Comparison of ENCODE assay signal across 24 mouse cellular contexts in the genomic region with DNA sequence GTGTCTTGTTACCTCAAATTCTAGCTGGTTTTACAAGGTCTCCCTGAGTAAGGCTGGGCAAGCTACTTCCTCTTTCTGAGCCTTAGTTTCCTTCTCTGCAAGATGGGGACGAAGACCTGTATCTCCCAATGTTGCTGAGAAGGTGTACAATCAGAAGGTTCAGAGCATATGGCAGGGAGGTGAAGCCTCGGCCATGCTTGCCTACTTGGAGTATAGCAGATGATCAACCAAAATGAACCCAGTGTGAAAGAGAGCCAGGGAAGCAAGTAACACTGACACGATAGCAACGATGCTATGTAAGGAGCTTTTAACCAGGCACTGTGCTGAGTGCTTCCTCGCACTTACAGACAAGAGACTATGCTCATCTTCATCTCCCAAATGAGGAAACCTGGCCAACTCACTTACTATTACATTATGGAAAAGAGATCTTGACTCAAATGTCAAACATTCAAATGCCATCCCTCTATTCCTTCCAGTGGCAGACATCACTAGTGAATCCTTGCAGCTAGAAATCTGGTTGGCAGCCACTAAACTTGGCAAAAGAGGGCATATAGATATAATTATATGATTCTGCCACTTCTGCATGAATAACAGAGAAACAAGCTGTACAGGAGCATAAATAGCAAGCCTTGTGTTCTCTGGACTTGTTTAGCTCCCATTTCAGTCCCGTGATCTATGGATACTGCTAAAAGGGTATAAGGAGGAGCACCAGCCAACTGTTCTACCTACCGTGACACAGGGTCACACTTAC. TPM values are rescaled to one million over a fixed set of nuclear protein-coding genes. Genes with fewer than 3 reads are reported as not detected.
"Had no signal": no experiment of that assay in that cellular context is flagged by ENCODE, and none has a peak within 500 bp of the region (broad histone marks: within the 10 kb centered on the region; RNA-seq: fewer than 3 reads in every experiment).

No protein-coding gene starts in this region.

- H3K27me3 ChIP-seq: limb, embryonic 13.5 days; liver, embryonic 12.5 days; liver, embryonic 15.5 days; lung, embryonic 15.5 days; megakaryocyte, embryonic 14.5 days; neural tube, embryonic 13.5 days; stomach, embryonic 15.5 days had no signal

- H3K4me3 ChIP-seq: limb, embryonic 10.5 days; limb, embryonic 13.5 days; liver, embryonic 12.5 days; liver, embryonic 15.5 days; lung, embryonic 15.5 days; megakaryocyte, embryonic 14.5 days; midbrain, embryonic 10.5 days; myocyte; neural tube, embryonic 13.5 days; stomach, embryonic 15.5 days had no signal

- H3K27ac ChIP-seq: limb, embryonic 10.5 days; limb, embryonic 13.5 days; liver, embryonic 12.5 days; liver, embryonic 15.5 days; lung, embryonic 15.5 days; midbrain, embryonic 10.5 days; neural tube, embryonic 13.5 days; stomach, embryonic 15.5 days had no signal

- DNase-seq: kidney, adult 2 months; kidney, postnatal 14 days; kidney, postnatal 4 days; layer of hippocampus, postnatal 36 days; liver; lung, adult 18-20 months; lung, postnatal 10 days; lung, postnatal 36 days; midbrain, embryonic 14.5 days; retina, postnatal 1 day; right cerebral cortex, postnatal 25 days; spleen, adult 18-20 months; thymus, adult 18-20 months; thymus, postnatal 36 days had no signal

- H3K9me3 ChIP-seq: limb, embryonic 10.5 days; limb, embryonic 13.5 days; liver, embryonic 12.5 days; liver, embryonic 15.5 days; lung, embryonic 15.5 days; megakaryocyte, embryonic 14.5 days; midbrain, embryonic 10.5 days; neural tube, embryonic 13.5 days; stomach, embryonic 15.5 days had no signal

- ATAC-seq: liver, embryonic 12.5 days had no signal

- H3K9ac ChIP-seq: limb, embryonic 13.5 days; liver, embryonic 12.5 days; liver, embryonic 15.5 days; lung, embryonic 15.5 days; neural tube, embryonic 13.5 days; stomach, embryonic 15.5 days had no signal

- H3K4me2 ChIP-seq: limb, embryonic 13.5 days; liver, embryonic 12.5 days; liver, embryonic 15.5 days; lung, embryonic 15.5 days; neural tube, embryonic 13.5 days; stomach, embryonic 15.5 days had no signal

RNA-seq across cellular contexts. Expression of a gene that starts 45.0 kb away (rescaled TPM):
- polyA plus RNA-seq: myocyte had no signal
